Mouse (Mus musculus): ENCODE results near the gene Gm128. TPM values are rescaled to one million over a fixed set of nuclear protein-coding genes. Genes with fewer than 3 reads are reported as not detected.

The Gm128 gene
- polyA plus RNA-seq, 1 experiment from 2014 or later: 0.12 TPM

DNA sequence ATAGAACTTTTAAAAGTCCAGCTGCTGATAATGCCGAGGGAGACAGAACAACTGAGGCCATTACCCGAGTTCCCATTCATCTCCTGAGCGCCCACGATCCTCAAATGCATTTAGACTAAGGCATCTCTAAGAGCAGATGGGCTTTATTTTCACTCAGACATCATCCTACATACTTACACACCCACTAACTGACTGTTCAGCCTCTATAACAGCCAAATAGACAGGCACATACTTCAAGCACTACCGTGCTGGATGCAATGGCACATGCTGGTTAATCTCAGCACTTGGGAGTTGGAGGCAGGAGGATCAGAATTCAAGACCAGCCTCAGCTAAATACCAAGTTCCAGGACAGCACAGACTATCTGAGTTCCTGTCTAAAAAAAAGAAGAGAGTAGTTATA, 28.4 kb upstream of the Gm128 start:
- Histone ChIP-seq H3K27me3 (no peaks in the 10 kb centered on the region), H3K9me3 (replicated peaks) (no peaks in the 10 kb centered on the region), H3K4me2 (no peak overlapping the region), H3K4me3 (replicated peaks) (no peak overlapping the region), H3K4me1 (replicated peaks) (peaks cover 15% of the 10 kb centered on the region), H3K9ac (no peak overlapping the region), H3K27ac (replicated peaks) (no peak overlapping the region), H3K36me3 (replicated peaks) (peaks cover 26% of the 10 kb centered on the region)
- 83% methylated on average over 5 of the region's 5 CpGs for WGBS (ENCODE audit: insufficient replicate concordance)
- ATAC-seq (ENCODE audit: insufficient read depth): no peak

GRCm38 (mm10) chr3:95267855-95268254, 26.5 kb upstream of the Gm128 start:
- H3K27ac ChIP-seq (replicated peaks): no peak overlapping the region

GRCm38 (mm10) chr3:95266052-95266451, 24.7 kb upstream of the Gm128 start:
- Histone ChIP-seq H3K9me3 (replicated peaks) (no peaks in the 10 kb centered on the region), H3K36me3 (replicated peaks) (peaks cover 32% of the 10 kb centered on the region)
- WGBS (ENCODE audit: insufficient replicate concordance): 83% methylated on average over 3 of the region's 3 CpGs

More at GRCm38 (mm10) chr3:95267855-95268254, 26.5 kb upstream of the Gm128 start:
- H3K36me3 ChIP-seq (replicated peaks): peaks cover 29% of the 10 kb centered on the region
- no peak overlapping the region for H3K4me2 ChIP-seq
- peaks cover 17% of the 10 kb centered on the region for H3K4me1 ChIP-seq (replicated peaks)
- H3K27me3 ChIP-seq: no peaks in the 10 kb centered on the region
- H3K9ac ChIP-seq: no peak overlapping the region
- no peak overlapping the region for H3K4me3 ChIP-seq (replicated peaks)
- peak; percentile 20; the same call in 1 of the 2 replicates for ATAC-seq (ENCODE audit: insufficient read depth)
- no peaks in the 10 kb centered on the region for H3K9me3 ChIP-seq (replicated peaks)

DNA sequence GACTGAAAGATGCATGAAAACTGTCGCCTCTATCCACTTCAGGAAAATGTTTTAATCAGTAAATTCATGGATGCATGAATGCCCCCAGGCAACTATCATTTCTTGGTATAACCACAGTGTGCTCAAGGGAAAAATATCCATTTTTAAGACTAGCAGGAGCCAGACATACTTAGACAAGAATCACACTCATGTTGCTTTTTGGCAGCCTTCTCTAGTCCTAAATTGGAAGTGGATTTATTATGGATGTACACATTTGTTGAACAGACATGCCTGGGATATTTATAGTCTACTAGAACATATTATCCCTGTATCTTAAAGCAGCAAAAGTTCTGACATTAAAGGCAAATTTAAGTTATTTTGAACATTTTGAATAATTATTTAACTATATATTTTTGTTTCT, 23.3 kb upstream of the Gm128 start:
- Histone ChIP-seq H3K27me3 (no peaks in the 10 kb centered on the region), H3K4me2 (no peak overlapping the region), H3K9ac (no peak overlapping the region), H3K4me3 (replicated peaks) (no peak overlapping the region), H3K36me3 (replicated peaks) (peaks cover 32% of the 10 kb centered on the region), H3K27ac (replicated peaks) (no peak overlapping the region), H3K4me1 (replicated peaks) (peaks cover 18% of the 10 kb centered on the region), H3K9me3 (replicated peaks) (no peaks in the 10 kb centered on the region)
- ATAC-seq (ENCODE audit: insufficient read depth): no peak
- 78% methylated on average over 1 of the region's 1 CpGs for WGBS (ENCODE audit: insufficient replicate concordance)

More at GRCm38 (mm10) chr3:95266052-95266451, 24.7 kb upstream of the Gm128 start:
- no peak for ATAC-seq (ENCODE audit: insufficient read depth)
- Histone ChIP-seq H3K27me3 (no peaks in the 10 kb centered on the region), H3K27ac (replicated peaks) (no peak overlapping the region), H3K4me3 (replicated peaks) (no peak overlapping the region), H3K9ac (no peak overlapping the region), H3K4me2 (no peak overlapping the region), H3K4me1 (replicated peaks) (peaks cover 18% of the 10 kb centered on the region)

DNA sequence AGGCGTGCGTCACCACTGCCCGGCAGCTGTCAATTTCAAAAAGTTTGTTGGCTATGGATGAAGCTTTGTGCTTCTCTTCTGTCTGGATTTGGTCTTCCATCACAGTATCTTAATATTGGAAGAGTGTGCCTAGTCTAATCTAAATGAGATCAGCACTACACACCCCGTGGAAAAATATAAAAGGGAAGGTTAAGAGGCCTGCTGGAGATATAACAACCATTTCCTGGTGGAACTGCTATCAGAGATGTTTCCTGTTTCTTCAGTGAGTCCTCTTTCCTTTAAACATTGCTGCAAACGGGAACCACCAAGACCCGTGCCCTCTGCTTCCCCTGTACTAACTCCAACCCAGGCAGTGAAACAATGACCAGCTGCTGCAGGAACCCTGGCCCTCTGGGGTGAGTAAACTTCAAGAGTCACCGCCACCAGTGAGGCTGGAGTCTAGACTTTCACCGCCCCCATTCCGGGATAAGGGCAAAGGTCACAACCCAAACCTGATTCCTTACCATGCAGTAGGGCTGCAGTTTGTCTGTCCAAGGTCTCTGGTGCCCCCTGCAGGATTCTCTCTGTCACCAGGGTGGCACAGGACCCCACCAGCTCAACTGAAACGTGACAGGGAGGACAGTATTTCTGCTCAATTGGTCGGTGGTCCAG, 21.8 kb upstream of the Gm128 start:
- no peaks in the 10 kb centered on the region for H3K27me3 ChIP-seq
- H3K27ac ChIP-seq (replicated peaks): peak overlapping the region; percentile 51
- WGBS (ENCODE audit: insufficient replicate concordance): 31% methylated on average over 11 of the region's 11 CpGs
- H3K4me2 ChIP-seq: peak overlapping the region; percentile 19; the same call in 1 of the 2 replicates
- peaks cover 42% of the 10 kb centered on the region for H3K36me3 ChIP-seq (replicated peaks)
- peaks cover 14% of the 10 kb centered on the region for H3K4me1 ChIP-seq (replicated peaks)
- ATAC-seq (ENCODE audit: insufficient read depth): peak; percentile 74
- H3K9me3 ChIP-seq (replicated peaks): no peaks in the 10 kb centered on the region
- no peak overlapping the region for H3K4me3 ChIP-seq (replicated peaks)
- H3K9ac ChIP-seq: no peak overlapping the region

DNA sequence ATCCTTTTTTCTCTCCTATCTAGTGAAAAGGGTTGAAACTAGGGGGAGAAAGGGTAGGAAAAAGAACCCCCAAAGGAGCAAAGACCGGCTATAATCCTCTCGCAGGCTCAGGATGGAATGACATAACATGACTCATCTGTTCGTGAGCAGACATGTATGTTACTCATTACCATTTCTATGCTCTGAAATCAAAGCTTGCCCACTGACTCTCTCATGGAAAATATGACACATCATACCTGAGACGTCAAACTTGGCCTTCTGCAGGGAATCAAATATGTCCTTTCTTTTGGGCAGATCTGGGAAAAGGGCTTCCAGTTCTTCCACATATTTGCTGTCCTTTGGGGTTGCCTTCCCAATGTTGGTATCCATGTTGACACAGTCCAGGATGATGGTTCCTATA, 20.6 kb upstream of the Gm128 start:
- ATAC-seq (ENCODE audit: insufficient read depth): no peak
- Histone ChIP-seq H3K27me3 (no peaks in the 10 kb centered on the region), H3K4me1 (replicated peaks) (peaks cover 11% of the 10 kb centered on the region), H3K36me3 (replicated peaks) (peaks cover 38% of the 10 kb centered on the region), H3K4me3 (replicated peaks) (no peak overlapping the region), H3K9me3 (replicated peaks) (no peaks in the 10 kb centered on the region), H3K9ac (no peak overlapping the region), H3K4me2 (no peak overlapping the region), H3K27ac (replicated peaks) (no peak overlapping the region)
- 81% methylated on average over 4 of the region's 4 CpGs for WGBS (ENCODE audit: insufficient replicate concordance)

DNA sequence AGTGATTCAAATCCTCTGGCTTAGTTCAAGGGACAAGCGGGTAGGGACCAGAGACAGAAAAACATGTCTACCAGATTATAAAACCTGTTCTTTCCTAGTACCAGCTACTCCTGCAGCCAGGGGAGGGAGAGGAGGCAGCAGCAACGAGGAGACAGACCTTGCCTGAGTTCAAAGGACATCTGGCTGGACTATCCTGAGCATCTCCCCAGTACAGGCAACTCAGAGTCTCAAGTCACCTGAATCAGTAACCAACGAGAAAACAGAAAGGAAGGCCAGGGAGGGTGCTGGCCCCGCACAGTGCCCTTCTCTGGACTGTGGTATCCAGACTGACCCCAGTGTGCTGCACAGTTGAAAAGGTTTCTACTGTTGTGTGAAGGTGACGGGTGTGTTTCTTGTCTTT, 15.5 kb upstream of the Gm128 start:
- H3K4me2 ChIP-seq: no peak overlapping the region
- H3K27ac ChIP-seq (replicated peaks): no peak overlapping the region
- H3K4me3 ChIP-seq (replicated peaks): no peak overlapping the region
- no peaks in the 10 kb centered on the region for H3K9me3 ChIP-seq (replicated peaks)
- no peaks in the 10 kb centered on the region for H3K4me1 ChIP-seq (replicated peaks)
- H3K9ac ChIP-seq: no peak overlapping the region
- H3K36me3 ChIP-seq (replicated peaks): peaks cover 55% of the 10 kb centered on the region
- 80% methylated on average over 5 of the region's 5 CpGs for WGBS (ENCODE audit: insufficient replicate concordance)
- no peaks in the 10 kb centered on the region for H3K27me3 ChIP-seq
- no peak for ATAC-seq (ENCODE audit: insufficient read depth)

DNA sequence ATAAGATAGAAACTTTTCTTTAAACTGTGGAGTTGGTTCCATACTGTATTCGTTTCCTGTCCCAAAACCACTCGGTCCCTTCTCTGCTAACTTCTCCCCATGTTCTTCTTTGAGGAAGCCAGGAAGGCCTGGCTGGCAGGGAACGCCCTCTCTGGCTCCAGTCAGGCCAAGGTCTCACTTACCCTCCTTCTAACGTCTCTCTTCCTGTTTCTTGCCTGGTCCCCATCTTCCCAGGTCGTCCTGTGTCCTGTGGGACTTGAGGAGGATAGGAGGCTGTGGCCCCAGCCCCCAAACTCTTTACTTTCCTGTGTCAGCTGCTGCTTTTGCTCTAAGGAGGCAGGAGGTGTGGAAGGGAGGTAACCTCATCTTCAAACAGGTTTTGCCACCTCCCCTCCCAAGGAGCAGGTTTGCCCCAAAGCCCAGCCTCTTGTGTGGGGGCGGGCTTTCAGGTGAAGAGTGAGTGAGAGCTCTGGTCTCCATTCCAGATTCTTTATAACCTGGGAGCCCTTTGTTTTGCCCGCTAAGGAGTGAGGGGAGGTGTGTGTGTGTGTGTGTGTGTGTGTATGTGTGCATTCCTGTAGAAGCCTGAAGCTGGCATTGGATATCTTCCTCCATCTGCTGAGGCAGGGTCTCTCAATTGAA, 9.5 kb upstream of the Gm128 start, which contains the start of gene Bnipl:
Gene Bnipl (minus strand): TSS at position 411 of the 642 bp plus-strand sequence.
- 40% methylated on average over 7 of the region's 7 CpGs for WGBS (ENCODE audit: insufficient replicate concordance)
- ATAC-seq (ENCODE audit: insufficient read depth): no peak
- no peak within 1 kb of the TSS for H3K27ac ChIP-seq (replicated peaks)
- no peak within 1 kb of the TSS for H3K4me2 ChIP-seq
- H3K36me3 ChIP-seq (replicated peaks): peaks cover 21% of the 10 kb centered on the region; the same call in 1 of the 2 replicates
- no peak within 1 kb of the TSS for H3K4me3 ChIP-seq (replicated peaks)
- no peak within 1 kb of the TSS for H3K9ac ChIP-seq
- H3K4me1 ChIP-seq (replicated peaks): peaks cover 7% of the 10 kb centered on the region
- no peaks in the 10 kb centered on the region for H3K27me3 ChIP-seq
- H3K9me3 ChIP-seq (replicated peaks): no peaks in the 10 kb centered on the region

GRCm38 (mm10) chr3:95250361-95250760, 9.0 kb upstream of the Gm128 start:
- H3K9me3 ChIP-seq (replicated peaks): no peaks in the 10 kb centered on the region
- no peak for ATAC-seq (ENCODE audit: insufficient read depth)
- H3K4me2 ChIP-seq: no peak overlapping the region
- peaks cover 16% of the 10 kb centered on the region; the same call in 1 of the 2 replicates for H3K36me3 ChIP-seq (replicated peaks)
- no peak overlapping the region for H3K27ac ChIP-seq (replicated peaks)
- peaks cover 7% of the 10 kb centered on the region for H3K4me1 ChIP-seq (replicated peaks)
- H3K9ac ChIP-seq: no peak overlapping the region
- H3K4me3 ChIP-seq (replicated peaks): no peak overlapping the region
- 77% methylated on average over 5 of the region's 5 CpGs for WGBS (ENCODE audit: insufficient replicate concordance)
- no peaks in the 10 kb centered on the region for H3K27me3 ChIP-seq

DNA sequence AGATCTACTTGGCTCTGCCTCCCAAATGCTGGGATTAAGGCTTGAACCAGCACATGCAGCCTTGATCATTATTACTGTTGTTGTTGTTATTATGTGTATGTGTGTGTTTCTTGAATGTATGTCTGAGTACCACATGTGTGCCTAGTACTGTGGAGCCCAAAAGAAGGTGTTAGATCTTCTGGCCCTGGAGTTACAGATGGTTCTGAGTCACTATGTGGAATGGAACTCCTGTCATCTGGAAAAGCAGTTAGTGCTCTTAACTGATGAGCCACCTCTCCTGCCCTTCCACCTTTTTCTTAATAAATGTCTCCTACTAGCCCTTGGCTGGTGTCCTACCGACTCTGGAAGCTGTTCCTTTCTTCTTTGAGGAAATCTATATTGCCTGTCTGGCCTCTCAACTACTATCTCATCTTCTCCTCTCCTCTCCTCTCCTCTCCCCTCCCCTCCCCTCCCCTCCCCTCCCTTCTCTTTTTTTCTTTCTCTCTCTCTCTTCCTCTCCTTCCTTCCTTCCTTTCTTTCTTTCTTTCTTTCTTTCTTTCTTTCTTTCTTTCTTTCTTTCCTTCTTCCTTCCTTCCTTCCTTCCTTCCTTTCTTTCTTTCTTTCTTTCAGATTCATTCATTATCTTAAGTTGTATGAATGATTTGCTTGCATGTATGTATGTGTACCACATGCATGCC, 6.4 kb upstream of the Gm128 start:
- Histone ChIP-seq H3K36me3 (replicated peaks) (0 out of 2 replicates have a peak, but pooled peaks cover 2% of the 10 kb centered on the region), H3K9me3 (replicated peaks) (no peaks in the 10 kb centered on the region), H3K27me3 (no peaks in the 10 kb centered on the region), H3K4me1 (replicated peaks) (peaks cover 7% of the 10 kb centered on the region), H3K9ac (no peak overlapping the region), H3K27ac (replicated peaks) (no peak overlapping the region), H3K4me3 (replicated peaks) (no peak overlapping the region), H3K4me2 (no peak overlapping the region)
- no peak for ATAC-seq (ENCODE audit: insufficient read depth)
- 33% methylated on average over 1 of the region's 1 CpGs for WGBS (ENCODE audit: insufficient replicate concordance)

- no peak overlapping the region; the same call in 1 of the 2 replicates for H3K27ac ChIP-seq (replicated peaks)
- H3K4me3 ChIP-seq (replicated peaks): no peak overlapping the region
- H3K4me2 ChIP-seq: no peak overlapping the region
- 61% methylated on average over 5 of the region's 5 CpGs for WGBS (ENCODE audit: insufficient replicate concordance)
- H3K36me3 ChIP-seq (replicated peaks): no peaks in the 10 kb centered on the region
- no peaks in the 10 kb centered on the region for H3K27me3 ChIP-seq
- ATAC-seq (ENCODE audit: insufficient read depth): no peak
- no peaks in the 10 kb centered on the region for H3K9me3 ChIP-seq (replicated peaks)
- peaks cover 7% of the 10 kb centered on the region for H3K4me1 ChIP-seq (replicated peaks)
- H3K9ac ChIP-seq: no peak overlapping the region
Observed at GRCm38 (mm10) chr3:95246465-95247231, 5.2 kb upstream of the Gm128 start.

All from liver, embryonic 15.5 days (tissue).